Mouse (Mus musculus): ENCODE measurements at regions not wholly inside any gene's neighbourhood (a gene's known extent, or its start where the extent isn't known, plus 50 kb on each side); places are given as distances from the start of the nearest gene placed in this dataset.

DNA sequence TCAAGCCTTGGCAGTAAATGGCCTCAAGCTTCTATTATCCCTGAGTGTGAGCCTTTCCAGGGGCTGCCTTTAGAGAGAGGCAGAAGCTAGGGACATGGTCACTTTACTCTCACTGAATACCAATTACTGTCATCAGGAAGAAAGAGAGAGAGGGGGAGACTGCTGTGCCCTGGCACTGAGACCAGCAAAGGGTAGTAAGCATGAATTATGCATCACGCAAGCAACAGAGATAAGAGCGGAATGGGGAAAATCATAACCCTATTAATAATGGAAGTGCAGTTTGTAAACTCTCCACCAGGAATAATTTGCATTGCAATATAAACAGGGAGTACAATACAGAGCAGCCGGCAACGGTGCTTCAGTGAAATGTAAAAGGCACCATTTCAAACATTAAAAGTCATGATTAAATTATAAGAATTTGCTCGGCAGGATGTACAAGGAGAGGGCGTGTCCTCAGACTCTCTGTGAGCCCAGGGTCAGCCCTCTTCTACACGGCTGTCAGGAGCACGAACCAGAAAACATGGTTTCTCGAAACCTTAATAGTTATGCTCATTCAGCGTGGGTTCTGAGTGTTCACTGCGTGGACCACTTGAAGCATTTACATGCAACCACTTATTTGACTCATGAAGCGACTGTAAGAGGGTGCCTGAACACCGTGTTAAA is 175.2 kb downstream of the Gm826 start:
- TF ChIP-seq CTCF (IDR thresholded peaks at IDR 0.05; ENCODE audit: insufficient read depth, low read length) (no peak), POLR2A (IDR thresholded peaks at IDR 0.05; ENCODE audit: borderline replicate concordance, extremely low read depth, low read depth, low read length) (no peak)

All from lung, adult 2 months (tissue).